Mouse (Mus musculus) right cerebral cortex, postnatal 10 days (tissue): ENCODE results near the gene Itga8.
A peak's percentile ranks its signal among the peaks of the same experiment; 100 is the strongest.

ENCODE experiments used
- DNase-seq, 2 experiments: peaks; one replicate each; pipeline ENCODE4 v3.0.0; 2021; ENCODE audit warnings: low spot score in 2 of 2

Gene Itga8

DNA sequence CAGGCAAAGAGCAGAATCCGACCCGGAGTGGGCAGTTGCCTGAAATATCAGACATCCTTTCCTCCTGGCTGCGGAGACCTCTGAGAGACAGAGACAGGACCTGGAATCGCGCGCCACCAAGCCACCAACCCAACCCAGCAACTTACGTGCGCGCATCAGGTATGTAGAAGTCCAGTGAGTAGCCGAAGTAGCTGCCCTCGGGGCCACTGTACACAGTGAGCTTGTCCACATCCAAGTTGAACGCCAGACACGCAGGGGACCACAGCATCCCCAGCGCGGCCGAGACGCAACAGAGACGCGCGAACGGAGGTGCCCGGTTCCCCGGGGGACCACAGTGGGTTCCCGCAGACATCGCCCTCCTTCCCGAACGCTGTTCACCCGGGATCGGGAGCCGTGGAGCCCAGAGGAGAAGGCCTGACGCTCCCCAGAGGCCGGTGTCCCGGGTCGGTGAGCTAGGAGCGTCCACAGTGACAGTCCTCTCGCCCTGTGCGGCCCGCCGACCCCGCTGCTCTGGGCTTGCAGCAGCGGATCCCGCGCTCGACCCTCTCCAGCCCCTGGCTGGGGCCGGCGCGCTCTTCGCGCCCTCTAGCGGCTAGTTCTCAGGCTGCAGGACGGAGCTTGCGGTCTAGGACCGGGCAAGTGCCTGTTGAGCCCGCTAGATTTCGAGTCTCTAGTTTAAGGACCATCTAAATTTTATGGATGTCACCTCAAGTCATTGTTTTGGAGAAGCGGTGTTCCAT is at the start of gene Itga8:
Gene Itga8 (minus strand): TSS at position 492 of the 740 bp plus-strand sequence.
- peak; percentile 78 to 87 for DNase-seq

DNA sequence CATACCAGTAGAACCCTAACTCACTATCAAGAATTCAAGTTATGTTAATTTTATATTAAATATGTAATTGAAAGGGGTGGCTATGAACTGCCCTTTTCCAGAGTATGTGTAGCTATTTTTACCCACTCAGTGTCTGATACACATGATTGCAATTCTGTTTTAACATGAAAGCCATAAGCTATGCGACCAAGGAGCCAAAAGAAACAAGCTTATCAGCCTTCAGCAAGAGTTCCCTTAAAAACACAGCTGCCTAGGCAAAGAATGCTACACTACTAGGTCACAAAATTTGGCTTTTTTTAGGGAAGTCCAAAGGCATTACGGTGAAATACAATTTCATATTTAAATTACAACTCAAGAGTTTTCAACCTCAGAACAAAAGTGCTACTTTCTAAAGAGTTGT is 47.2 kb upstream of the Itga8 start:
- no peak for DNase-seq

DNA sequence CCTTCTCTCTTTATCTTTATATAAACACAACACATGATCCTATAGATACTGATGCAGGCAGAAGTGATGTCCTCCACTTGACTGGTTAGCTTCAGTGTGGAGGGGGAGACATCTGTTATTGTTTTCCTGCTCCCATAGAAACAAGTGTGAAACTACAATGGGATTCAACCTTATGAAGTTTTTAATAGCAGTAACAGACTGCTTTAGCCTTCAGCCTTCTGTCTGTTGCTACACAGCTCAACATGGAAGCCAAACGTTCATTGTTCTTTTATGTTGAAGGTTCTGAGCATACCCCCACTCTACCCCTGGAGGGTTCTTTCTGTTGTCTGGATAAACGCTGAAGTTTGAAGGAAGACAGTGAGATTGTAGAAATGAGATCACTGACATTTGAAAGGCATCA is 30.2 kb upstream of the Itga8 start:
- DNase-seq: no peak

DNA sequence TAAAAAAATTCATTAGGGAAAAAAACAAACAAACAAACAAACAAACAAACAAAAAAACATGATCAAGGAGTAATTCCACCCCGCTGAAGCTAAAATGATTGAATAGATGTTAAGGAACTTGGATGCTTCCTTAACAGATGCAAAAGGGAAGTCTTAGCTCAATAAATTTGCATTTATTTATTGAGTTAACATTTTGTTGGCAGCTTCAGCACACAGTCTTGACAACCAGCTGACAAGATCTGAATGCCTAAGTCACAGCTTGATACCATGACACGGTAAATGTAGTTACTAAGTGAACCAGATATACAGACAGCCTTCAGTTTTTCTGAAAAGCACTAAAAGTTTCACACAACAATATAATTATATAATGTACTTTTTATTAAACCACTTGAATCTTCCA is 27.9 kb upstream of the Itga8 start:
- DNase-seq: no peak

DNA sequence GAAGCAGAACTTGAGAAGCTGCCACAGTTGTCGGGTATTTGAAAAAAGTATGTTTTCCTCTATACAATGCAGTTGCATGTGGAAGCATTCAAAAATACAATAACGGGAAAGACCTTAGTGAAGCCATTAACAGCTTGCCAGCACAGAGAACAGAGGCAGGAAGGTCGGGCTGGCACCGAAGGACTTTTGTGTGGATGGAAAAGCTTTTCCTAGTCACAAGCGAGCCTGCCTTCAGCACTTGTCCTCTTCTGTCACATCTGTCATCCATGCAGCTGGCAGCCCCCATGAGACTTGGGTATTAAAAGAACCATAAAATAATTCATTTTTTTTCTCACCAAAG is 27.3 kb upstream of the Itga8 start:
- DNase-seq: no peak

DNA sequence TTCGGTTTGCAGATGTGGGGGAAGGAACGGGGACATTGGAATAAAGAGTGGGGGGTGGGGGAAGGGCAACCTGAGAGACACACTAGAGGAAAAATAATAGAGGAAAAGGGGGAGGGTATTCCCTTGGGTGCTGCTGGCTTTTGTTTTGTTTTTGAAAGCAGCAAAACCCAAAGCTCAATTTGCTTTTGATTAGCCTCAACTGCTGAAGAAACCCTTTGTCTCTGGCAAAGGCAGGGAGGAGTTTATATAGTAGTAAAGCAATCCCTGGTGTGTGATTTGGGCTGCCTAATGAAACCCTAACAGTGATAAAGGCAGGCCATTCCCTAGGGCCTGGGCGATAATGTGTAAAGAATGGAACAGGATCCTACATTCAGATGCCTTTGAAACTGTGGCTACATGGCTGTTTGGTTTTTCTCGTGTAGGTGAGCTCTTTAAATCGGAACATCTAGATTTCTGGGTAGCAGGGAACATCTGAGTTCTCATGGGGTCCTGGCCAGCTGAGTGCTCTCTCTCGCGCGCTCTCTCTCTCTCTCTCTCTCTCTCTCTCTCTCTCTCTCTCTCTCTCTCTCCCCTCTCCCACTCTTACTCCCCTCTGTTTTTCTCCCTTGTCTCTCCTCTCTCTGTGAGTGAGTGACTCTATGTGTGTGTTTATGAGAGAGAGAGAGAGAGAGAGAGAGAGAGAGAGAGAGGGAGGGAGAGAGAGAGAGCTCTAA is 26.8 kb upstream of the Itga8 start:
- no peak for DNase-seq

DNA sequence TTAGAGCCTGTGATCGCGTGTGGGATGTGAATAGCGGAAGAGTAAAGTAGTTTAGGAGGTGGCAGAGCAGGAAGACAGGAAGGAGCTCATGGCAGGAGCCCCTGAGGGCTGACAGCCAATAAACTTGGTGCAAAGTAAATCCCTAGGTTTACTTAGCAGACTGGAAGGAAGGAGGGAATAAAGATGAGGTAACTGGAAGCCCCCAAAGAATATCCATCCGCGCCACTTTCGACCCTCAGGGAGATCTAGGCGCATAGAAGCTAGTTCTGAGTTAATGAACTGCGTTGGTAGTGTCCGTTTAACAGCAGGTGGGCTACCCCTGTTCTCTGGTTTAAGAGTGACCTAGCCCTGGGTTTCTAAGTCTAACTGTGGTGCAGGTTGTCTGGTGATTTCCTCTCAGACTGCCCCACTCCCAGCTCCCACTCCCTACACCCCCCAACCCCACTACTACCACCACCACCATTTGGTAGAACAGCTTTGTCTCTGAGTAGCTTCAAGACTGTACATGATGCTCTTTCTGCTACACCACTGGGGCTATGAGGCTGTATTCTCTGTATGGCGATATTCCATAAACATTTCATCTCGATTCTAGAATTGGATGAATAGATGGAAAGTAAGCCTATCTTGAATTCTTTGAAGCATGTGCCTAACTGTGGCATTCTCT is 26.1 kb upstream of the Itga8 start:
- no peak for DNase-seq

DNA sequence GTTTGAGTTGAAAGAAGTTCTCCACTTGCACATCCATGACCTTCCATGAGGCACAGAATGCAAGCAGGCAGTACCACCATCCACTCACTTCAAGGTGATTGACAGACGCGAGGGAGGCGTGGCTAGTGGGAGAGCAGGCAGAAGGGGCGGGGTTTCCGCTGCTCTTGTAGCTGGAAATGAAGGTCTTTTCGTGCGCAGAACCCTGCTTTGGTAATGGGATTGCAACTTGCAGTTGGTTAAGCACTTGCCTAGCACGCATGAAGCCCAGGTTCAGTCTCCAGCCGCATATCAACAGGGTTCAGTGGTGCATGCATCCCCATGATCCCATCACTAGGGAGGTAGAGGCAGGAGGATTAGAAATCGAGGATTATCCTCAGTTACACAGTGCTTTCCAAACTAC is 25.5 kb upstream of the Itga8 start:
- peak; percentile 37 to 56 for DNase-seq

DNA sequence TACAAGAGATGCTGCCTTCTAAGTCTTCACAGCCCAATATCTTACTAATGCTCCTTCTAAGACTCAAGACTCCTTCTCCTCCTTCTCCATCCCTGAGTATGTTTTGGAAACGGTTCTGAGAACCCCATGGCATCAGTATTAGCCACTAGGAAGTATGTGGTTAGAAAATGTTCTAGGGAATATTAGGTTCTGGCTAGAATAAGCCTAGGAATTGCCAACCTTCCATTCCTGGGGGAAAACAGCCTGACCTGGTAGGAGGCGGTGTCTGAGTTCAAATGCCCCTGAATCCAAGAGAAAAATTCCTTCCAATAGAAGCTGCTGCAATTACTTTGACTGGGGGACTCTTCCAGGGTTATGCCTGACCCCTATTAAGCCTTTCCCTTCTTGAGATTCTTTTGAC is 24.1 kb upstream of the Itga8 start:
- no peak for DNase-seq

DNA sequence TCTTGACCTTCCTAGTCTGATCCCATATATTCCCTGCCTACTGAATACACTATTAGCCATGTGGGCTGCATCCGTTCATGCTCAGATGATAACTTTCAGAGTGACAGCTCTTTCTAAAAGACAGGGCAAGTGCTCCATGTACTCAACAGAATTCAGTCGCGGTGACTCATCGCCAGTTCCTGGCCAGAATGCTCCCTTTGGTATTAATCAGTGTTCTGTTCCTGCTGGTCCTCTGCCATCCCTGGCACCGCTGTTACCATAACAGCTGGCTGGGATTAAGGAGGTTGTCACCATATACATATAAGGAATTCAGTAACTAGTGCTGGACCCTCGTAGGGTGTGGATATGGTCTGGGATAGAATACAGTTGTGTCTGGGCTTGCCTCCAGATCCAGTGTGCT is 23.7 kb upstream of the Itga8 start:
- DNase-seq: peak in 1 of 2 experiments; percentile 23

DNA sequence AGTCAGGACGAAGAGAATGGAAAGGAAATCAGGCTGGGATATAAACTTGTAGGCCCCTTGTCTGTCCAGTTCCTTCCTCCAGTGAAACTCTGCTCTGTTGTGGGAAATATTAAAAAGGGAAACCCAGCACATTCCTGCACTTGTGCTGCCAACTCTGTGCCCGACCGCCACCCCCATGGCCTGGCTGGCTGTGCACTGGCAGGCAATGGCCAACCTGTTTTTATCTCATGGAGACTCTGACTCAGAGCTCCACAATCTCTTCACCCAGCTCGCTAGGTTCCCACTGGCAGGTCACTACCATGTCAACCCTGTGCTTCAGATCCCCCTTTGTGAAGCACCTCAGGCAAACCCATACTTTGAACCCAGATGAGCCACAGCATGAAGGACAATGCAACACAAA is 19.2 kb upstream of the Itga8 start:
- no peak for DNase-seq

DNA sequence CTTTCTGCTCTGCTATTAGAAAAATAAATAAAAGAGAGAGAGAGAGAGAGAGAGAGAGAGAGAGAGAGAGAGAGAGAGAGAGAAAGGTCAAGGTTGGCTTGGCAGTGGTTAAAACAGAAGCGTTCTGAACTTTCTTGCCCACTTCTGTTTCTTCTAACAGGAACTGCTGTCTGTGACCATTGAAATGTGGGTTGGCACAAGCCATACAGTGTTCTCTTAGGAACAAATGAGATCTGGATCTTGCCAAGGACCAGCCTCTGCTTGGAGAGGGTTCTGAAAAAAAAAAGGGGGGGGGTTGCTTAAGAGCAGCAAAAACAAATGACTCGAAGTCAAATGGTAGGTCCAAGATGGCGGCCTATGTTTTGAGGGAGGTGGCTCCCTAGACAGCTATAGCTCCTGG is 17.0 kb upstream of the Itga8 start:
- DNase-seq: no peak

DNA sequence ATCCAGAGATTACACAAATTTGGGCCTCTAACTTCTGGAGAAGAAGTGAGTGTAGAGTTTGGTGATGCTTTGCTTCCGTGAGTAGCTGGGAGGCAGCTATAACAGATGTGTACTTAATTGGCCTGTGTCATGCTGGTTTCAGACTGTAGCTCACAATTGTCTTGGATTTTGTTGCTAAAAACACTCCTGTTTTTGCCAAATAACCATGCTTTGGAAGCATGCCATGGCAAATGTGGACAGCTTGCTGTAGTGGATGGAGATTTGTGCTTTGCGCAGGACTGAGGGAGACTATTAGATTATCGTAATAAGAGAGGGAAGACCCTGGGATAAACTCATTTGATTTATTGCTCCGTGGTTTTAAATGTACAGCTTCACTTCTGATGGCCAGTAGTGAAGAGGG is 16.3 kb upstream of the Itga8 start:
- DNase-seq: no peak

DNA sequence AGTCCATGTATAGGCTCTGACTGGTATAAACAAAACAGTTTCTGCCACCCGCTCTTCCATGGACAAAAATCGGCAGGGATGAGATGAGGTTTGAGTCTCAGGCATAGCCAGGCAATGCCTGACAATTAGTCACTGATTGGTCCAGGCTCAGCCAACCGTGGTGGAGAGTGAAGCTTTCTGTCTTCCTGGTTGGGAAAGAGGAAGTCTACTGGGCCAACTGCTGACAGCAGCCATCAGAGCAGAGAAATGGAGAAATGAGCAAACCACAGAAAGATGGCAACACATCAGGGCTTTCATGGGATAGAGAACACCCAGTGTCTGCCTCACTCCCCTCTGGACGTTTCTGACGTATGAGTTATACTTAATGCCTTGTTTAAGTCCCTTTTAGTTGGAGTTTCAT is 15.6 kb upstream of the Itga8 start:
- peak in 1 of 2 experiments; percentile 42 for DNase-seq

DNA sequence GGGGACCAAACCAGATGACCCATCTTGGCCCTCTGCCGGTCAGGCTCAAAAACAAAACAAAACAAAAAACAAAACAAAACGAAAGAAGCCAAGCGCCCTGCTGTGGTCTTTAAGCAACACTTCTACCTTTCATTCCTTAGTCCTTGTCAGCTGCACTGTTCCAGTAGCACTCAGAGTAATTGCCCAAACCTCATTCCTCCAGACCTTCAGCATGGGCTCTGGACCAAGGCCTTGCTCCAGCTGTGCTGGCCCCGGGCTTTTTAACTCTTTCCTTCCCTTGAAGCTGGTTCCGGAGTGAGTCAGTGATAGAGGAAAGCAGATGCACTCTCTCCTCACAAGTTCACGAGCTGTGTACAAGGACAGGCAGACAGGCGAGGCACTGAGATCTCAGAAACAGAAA is 14.6 kb upstream of the Itga8 start:
- no peak for DNase-seq

DNA sequence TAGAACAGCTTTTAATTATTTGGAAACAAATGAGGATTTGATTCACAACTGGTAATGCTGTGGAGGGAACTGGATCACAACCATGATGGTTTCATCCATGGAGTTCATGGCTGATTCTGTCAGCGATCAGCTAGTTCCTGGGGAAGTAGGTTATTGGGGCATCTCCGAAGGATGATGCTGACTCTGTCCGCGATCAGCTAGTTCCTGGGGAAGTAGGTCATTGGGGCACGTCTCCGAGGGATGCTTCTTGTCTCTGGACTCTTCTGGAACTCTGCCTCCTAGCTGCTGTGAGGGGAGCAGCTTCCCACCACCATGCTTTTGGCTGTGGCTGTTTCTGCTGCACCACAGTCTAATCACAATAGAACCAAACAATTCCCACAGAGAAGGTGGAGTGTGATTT is 12.3 kb upstream of the Itga8 start:
- no peak for DNase-seq

DNA sequence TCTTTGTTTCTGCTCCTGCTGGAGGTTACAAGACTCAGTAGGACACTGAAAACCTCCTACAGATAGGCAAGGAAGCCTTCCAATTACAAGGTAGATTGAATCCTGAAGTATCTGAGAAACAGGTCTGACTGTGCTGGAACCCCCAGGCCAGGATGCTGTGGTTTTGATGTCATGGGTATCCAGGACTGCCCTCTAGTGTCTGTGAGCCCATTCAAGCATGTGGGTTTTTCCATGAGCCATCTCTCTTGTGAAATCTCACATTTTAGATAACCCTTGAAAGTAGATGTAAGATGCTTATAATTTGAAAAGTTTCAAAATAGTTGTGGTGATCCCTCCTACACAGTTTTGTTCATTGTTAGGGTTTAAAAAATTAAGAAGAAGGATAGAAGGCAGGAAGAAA is 6.7 kb upstream of the Itga8 start:
- DNase-seq: no peak

DNA sequence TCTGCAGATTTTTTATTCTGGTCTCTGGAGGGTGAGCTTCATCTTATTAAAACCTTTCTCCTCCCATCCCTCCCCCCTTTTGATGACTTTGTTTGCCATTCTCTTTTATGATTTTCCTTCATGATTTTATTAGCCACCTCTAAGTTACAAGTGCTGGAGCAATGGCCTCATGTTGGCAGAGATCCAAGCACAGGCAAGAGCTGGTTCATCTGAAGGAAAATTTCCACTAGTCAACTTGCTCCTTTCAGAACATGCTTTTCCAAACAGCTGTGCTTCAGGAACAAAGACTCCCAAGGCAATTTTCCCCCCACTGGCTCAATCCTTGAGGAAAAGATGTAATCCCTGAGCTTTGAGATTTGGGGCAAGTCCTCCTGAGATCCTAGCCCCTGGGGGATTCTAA is 5.6 kb upstream of the Itga8 start:
- DNase-seq: no peak

DNA sequence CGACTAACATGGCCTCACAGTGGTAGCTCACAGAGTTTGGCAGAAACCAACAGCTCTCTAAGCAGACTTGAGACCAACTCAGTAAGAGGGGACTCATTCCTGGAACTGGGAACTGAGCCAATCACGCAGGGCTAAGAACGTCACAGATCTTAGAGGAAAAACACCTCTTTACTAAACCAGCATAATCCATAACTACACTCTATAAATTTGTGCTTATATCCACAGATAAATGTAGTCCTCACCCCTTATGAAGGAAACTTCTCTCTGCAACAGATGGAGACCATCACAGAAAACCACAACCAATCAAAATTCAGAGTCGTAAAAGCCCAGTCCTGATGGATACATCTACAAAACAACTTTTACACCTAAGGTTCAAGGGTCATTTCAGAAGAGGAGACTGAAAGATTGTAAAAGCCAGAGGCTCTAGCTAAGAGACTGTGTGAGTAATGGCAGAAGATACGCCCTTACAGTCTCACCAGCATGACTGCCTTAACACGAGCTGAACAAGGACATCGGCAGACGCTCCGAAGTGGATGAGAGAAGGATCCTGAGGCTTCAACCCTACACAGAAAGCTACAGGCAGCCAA is 3.4 kb upstream of the Itga8 start:
- no peak for DNase-seq

DNA sequence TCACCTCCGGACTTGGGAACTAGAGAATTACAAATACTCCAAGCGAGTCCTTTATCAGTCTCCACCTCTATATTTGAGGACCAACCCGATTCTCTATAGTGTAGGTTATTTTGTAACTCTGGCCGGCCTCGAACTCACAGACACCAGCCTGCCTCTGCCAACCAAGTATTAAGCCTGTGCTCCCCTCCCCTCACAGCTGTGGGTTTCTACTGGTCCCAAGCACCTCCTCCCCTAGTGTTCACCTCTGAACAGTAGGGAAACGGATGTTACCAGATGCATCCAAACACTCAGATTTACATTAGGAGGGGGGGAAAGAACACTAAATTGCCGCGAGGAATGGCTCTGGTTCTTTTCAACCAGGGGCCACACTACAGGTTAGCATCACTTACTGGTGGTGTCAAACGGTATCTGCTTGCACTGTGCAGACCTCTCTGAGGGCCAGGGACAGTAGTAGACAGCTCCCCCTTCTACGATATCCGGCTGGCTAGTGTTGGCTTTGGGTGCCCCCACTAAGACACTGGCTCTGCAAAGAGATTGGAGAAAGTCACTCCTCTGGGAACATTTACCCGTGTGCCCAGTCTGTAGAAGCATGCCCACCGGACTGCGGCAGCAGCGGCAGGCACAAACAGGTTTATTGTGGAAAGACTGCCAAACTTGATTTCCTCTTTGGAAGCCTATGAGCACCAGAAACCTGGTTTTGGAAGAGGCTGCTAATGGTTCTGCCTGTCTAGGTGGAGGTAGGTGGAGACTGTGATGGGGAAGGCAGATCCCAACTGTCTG is 1.1 kb downstream of the Itga8 start:
- no peak for DNase-seq

DNA sequence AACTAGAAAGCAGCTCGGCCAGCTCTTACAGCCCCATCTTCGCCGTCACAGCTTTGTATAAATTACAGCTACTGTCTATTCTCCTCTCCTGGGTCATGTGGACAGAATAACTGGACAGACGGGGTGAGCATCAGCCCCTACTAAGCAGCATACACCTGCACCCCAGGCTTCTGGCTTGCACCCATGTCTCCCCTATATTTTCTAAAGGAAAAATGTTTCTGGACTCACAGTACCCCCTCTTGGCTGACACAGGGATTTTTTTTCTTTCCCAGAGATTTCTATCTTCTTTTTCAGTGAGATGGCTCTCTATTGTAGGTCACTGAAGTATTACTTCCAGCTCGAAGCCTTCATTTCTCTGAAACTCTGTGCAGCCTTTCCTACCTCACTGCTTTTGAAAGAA is 4.4 kb downstream of the Itga8 start:
- no peak for DNase-seq

DNA sequence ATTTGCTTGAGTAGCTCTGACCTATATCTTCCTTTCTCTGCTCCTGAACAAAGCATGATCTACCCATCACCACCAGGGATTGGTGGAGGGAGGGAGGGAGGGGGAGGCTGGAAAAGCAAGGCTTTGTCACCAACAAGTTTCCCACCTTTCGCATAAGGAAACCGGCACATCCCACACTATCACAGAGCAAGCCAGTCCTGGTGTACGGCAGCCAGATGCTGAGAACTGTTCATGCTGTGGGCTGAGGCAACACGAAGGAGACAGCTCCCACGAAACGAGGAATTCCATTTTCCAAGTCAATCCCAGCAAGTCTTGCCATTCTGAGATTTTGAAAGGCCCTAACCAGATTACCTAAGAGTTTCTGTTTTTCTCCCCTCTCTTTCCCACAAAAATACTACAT is 6.6 kb downstream of the Itga8 start:
- DNase-seq: no peak
